Mouse (Mus musculus): ENCODE measurements at regions not wholly inside any gene's neighbourhood (a gene's known extent, or its start where the extent isn't known, plus 50 kb on each side); places are given as distances from the start of the nearest gene placed in this dataset.

DNA sequence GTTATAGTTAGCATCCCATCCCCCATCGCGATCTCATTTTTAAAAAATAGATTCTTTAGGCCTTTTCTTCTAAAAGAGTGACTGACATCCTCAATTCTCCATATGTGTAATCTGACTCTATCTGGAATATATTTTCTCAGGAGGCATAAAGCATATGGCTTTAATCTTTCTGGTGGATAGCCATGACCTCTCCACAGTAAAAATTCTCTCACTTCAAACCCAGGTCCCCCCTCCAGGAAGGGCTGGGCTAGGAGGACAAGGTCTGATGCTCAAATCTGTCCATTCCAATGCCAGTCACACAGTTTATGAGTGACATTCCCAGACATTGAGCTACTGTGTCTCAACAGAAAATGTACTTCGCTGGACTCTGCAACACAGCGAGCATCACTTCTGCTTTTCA, 226.8 kb upstream of the Kdm8 start:
- TF ChIP-seq POLR2A (IDR thresholded peaks at IDR 0.05; ENCODE audit: borderline replicate concordance, extremely low read depth, low read depth, low read length) (no peak), CTCF (IDR thresholded peaks at IDR 0.05; ENCODE audit: insufficient read depth, low read length) (no peak)
